Mouse (Mus musculus) embryonic facial prominence, embryonic 10.5 days (tissue): ENCODE measurements around the gene Ube2s. TPM values are rescaled to one million over a fixed set of nuclear protein-coding genes. Genes with fewer than 3 reads are reported as not detected.
"Not testable (repeated sequence)": the region's sequence is repeated elsewhere in the genome, so short reads cannot be mapped to it uniquely, and the experiment has no call there.

Source experiments
- DNase-seq: peaks from one replicate; pipeline ENCODE4 v3.0.0-alpha.2; 2017; ENCODE audit warnings: low spot score
- H3K27ac ChIP-seq: fragments of 300-500 bp; sonication (generic); replicated peaks from 2 replicates; pipeline ENCODE4 v1.5.1; 2016; ENCODE audit warnings: mild to moderate bottlenecking
- H3K27me3 ChIP-seq: fragments of 300-500 bp; sonication (generic); replicated peaks from 2 replicates; pipeline ENCODE4 v1.6.1; 2016; ENCODE audit warnings: low read depth, mild to moderate bottlenecking; ENCODE audit not compliant: poor library complexity, severe bottlenecking
- H3K36me3 ChIP-seq: fragments of 300-500 bp; sonication (generic); replicated peaks from 2 replicates; pipeline ENCODE4 v1.6.1; 2016; ENCODE audit warnings: mild to moderate bottlenecking, moderate library complexity
- H3K4me1 ChIP-seq: fragments of 300-500 bp; sonication (generic); 2 replicates; pipeline ENCODE4 v1.6.1; 2016
- H3K4me3 ChIP-seq: fragments of 300-500 bp; sonication (generic); 2 replicates; pipeline ENCODE4 v1.5.1; 2016; ENCODE audit warnings: mild to moderate bottlenecking, moderate library complexity
- H3K9me3 ChIP-seq: fragments of 300-500 bp; sonication (generic); 2 replicates; pipeline ENCODE4 v1.6.1; 2016; ENCODE audit warnings: mild to moderate bottlenecking
- WGBS: fragments of 180-500 bp; shearing (Covaris S2); methylation state at CpG from one replicate; pipeline ENCODE4 v1.1.7; 2016; 5-methylcytosine and 5-hydroxymethylcytosine counted together
- polyA plus RNA-seq: library from polyadenylated mRNA; unstranded; fragments of >200 nt; fragmentation: Nextera tagmentation; extraction: Ambion mirVana; gene quantifications from 2 replicates; pipeline ENCODE4 v1.2.1, GENCODE M21; 2016

Ube2s gene
- polyA plus RNA-seq, 1 experiment from 2014 or later, result 422 TPM

GRCm38 (mm10) chr7:4843604-4844244, 31.3 kb upstream of the Ube2s start:
- peak; percentile 74 for DNase-seq
- H3K4me3 ChIP-seq, result peak overlapping the region; percentile 63
- no peak overlapping the region for H3K27ac ChIP-seq
- WGBS, result under 1% methylated on average over 34 of the region's 34 CpGs
- H3K9me3 ChIP-seq, result no peaks in the 10 kb centered on the region
- H3K36me3 ChIP-seq, result no peaks in the 10 kb centered on the region
- peaks cover 90% of the 10 kb centered on the region for H3K27me3 ChIP-seq
- peaks cover 29% of the 10 kb centered on the region for H3K4me1 ChIP-seq

GRCm38 (mm10) chr7:4842634-4843131, 30.3 kb upstream of the Ube2s start:
- H3K27me3 ChIP-seq, result peaks cover 97% of the 10 kb centered on the region
- WGBS, result 1% methylated on average over 16 of the region's 16 CpGs
- peak overlapping the region; percentile 63 for H3K4me3 ChIP-seq
- H3K36me3 ChIP-seq, result no peaks in the 10 kb centered on the region
- no peak overlapping the region for H3K27ac ChIP-seq
- no peaks in the 10 kb centered on the region for H3K9me3 ChIP-seq
- H3K4me1 ChIP-seq, result peaks cover 29% of the 10 kb centered on the region
- DNase-seq, result peak; percentile 70

- Histone ChIP-seq H3K27me3 (peaks cover 100% of the 10 kb centered on the region), H3K27ac (no peak overlapping the region), H3K9me3 (no peaks in the 10 kb centered on the region), H3K4me1 (peaks cover 29% of the 10 kb centered on the region), H3K36me3 (no peaks in the 10 kb centered on the region), H3K4me3 (0 out of 2 replicates have a peak overlapping the region, but pooled peaks have one; percentile 63)
- WGBS, result 61% methylated on average over 5 of the region's 5 CpGs
- no peak for DNase-seq
Observed at GRCm38 (mm10) chr7:4842077-4842476, 29.7 kb upstream of the Ube2s start.

- no peak for DNase-seq
- WGBS, result 41% methylated on average over 1 of the region's 1 CpGs
- H3K4me3 ChIP-seq, result no peak overlapping the region
- H3K36me3 ChIP-seq, result no peaks in the 10 kb centered on the region
- peaks cover 17% of the 10 kb centered on the region for H3K4me1 ChIP-seq
- H3K27ac ChIP-seq, result no peak overlapping the region
- H3K9me3 ChIP-seq, result no peaks in the 10 kb centered on the region
- peaks cover 94% of the 10 kb centered on the region for H3K27me3 ChIP-seq
Observed at GRCm38 (mm10) chr7:4837639-4838038, 25.2 kb upstream of the Ube2s start.

- H3K4me3 ChIP-seq, result peak overlapping the region; percentile 64
- H3K9me3 ChIP-seq, result no peaks in the 10 kb centered on the region; the same call in 1 of the 2 replicates
- peaks cover 90% of the 10 kb centered on the region for H3K27me3 ChIP-seq
- H3K36me3 ChIP-seq, result no peaks in the 10 kb centered on the region
- H3K4me1 ChIP-seq, result peaks cover 10% of the 10 kb centered on the region
- WGBS, result under 1% methylated on average over 51 of the region's 51 CpGs
- H3K27ac ChIP-seq, result peak overlapping the region; percentile 66; the same call in 1 of the 2 replicates
- peak; percentile 76 for DNase-seq
Observed at GRCm38 (mm10) chr7:4836351-4836792, 24.0 kb upstream of the Ube2s start.

- Histone ChIP-seq H3K4me1 (peaks cover 10% of the 10 kb centered on the region), H3K4me3 (peak overlapping the region; percentile 64), H3K36me3 (no peaks in the 10 kb centered on the region), H3K27me3 (peaks cover 90% of the 10 kb centered on the region), H3K27ac (peak overlapping the region; percentile 66; the same call in 1 of the 2 replicates), H3K9me3 (no peaks in the 10 kb centered on the region; the same call in 1 of the 2 replicates)
- WGBS, result 6% methylated on average over 34 of the region's 34 CpGs
- no peak for DNase-seq
Observed at GRCm38 (mm10) chr7:4835631-4836327, 23.4 kb upstream of the Ube2s start.

- Histone ChIP-seq H3K9me3 (no peaks in the 10 kb centered on the region; the same call in none of the 2 replicates), H3K4me3 (no peak overlapping the region), H3K4me1 (no peaks in the 10 kb centered on the region), H3K36me3 (no peaks in the 10 kb centered on the region), H3K27ac (no peak overlapping the region), H3K27me3 (peaks cover 50% of the 10 kb centered on the region)
- peak; percentile 68 for DNase-seq
- 8% methylated on average over 12 of the region's 12 CpGs for WGBS
Observed at GRCm38 (mm10) chr7:4830476-4830875, 18.1 kb upstream of the Ube2s start.

GRCm38 (mm10) chr7:4825365-4825764, 13.0 kb upstream of the Ube2s start:
- no peaks in the 10 kb centered on the region; the same call in 1 of the 2 replicates for H3K9me3 ChIP-seq
- no peaks in the 10 kb centered on the region for H3K36me3 ChIP-seq
- 51% methylated on average over 4 of the region's 4 CpGs for WGBS

GRCm38 (mm10) chr7:4822162-4822907, 9.9 kb upstream of the Ube2s start:
- H3K36me3 ChIP-seq, result no peaks in the 10 kb centered on the region
- DNase-seq, result peak; percentile 18
- 62% methylated on average over 6 of the region's 6 CpGs for WGBS
- H3K27ac ChIP-seq, result 0 out of 2 replicates have a peak overlapping the region, but pooled peaks have one; percentile 35
- H3K4me3 ChIP-seq, result no peak overlapping the region
- no peaks in the 10 kb centered on the region for H3K9me3 ChIP-seq
- H3K27me3 ChIP-seq, result no peaks in the 10 kb centered on the region
- peaks cover 15% of the 10 kb centered on the region for H3K4me1 ChIP-seq

More at GRCm38 (mm10) chr7:4825365-4825764, 13.0 kb upstream of the Ube2s start:
- H3K4me1 ChIP-seq, result peaks cover 15% of the 10 kb centered on the region
- H3K27ac ChIP-seq, result no peak overlapping the region
- no peak overlapping the region for H3K4me3 ChIP-seq
- DNase-seq, result no peak
- peaks cover 9% of the 10 kb centered on the region for H3K27me3 ChIP-seq

- 82% methylated on average over 4 of the region's 4 CpGs for WGBS
- Histone ChIP-seq H3K27ac (no peak overlapping the region), H3K36me3 (no peaks in the 10 kb centered on the region), H3K27me3 (no peaks in the 10 kb centered on the region), H3K9me3 (no peaks in the 10 kb centered on the region), H3K4me3 (no peak overlapping the region), H3K4me1 (peaks cover 15% of the 10 kb centered on the region)
- DNase-seq, result no peak
Observed at GRCm38 (mm10) chr7:4821690-4822089, 9.3 kb upstream of the Ube2s start.

GRCm38 (mm10) chr7:4820925-4821324, 8.5 kb upstream of the Ube2s start:
- not testable (repeated sequence) for H3K36me3 ChIP-seq, H3K27me3 ChIP-seq, H3K9me3 ChIP-seq, H3K4me3 ChIP-seq, DNase-seq, H3K27ac ChIP-seq
- 90% methylated on average over 7 of the region's 7 CpGs for WGBS
- H3K4me1 ChIP-seq, result peaks cover 15% of the 10 kb centered on the region

- Histone ChIP-seq H3K9me3 (no peaks in the 10 kb centered on the region), H3K4me3 (no peak overlapping the region), H3K27ac (no peak overlapping the region), H3K27me3 (no peaks in the 10 kb centered on the region), H3K36me3 (no peaks in the 10 kb centered on the region), H3K4me1 (peaks cover 5% of the 10 kb centered on the region)
- DNase-seq, result no peak
Observed at GRCm38 (mm10) chr7:4816559-4816958, 4.2 kb upstream of the Ube2s start.
